Mouse (Mus musculus) limb, embryonic 11.5 days (tissue): ENCODE data around the gene Tbxa2r. TPM values are rescaled to one million over a fixed set of nuclear protein-coding genes. Genes with fewer than 3 reads are reported as not detected.
A peak's percentile ranks its signal among the peaks of the same experiment; 100 is the strongest.

Experiments used
- ATAC-seq: fragments of 200-750 bp; cut with Nextera tagmentation; 2 replicates; pipeline ENCODE4 v1.8.0; 2017; ENCODE audit warnings: low read depth; ENCODE audit not compliant: insufficient number of reproducible peaks, low FRiP score, low TSS enrichment
- DNase-seq: peaks from one replicate; pipeline ENCODE4 v3.0.0-alpha.2; 2015; ENCODE audit warnings: low spot score
- H3K27ac ChIP-seq: fragments of 300-500 bp; sonication (generic); replicated peaks from 2 replicates; pipeline ENCODE4 v1.5.1; 2014; ENCODE audit warnings: low read depth, mild to moderate bottlenecking, low read length
- H3K27me3 ChIP-seq: fragments of 300-500 bp; sonication (generic); 2 replicates; pipeline ENCODE4 v1.6.1; 2014; ENCODE audit warnings: mild to moderate bottlenecking, low read length, mixed read lengths; ENCODE audit not compliant: control insufficient read depth, insufficient read depth
- H3K36me3 ChIP-seq: fragments of 300-500 bp; sonication (generic); 2 replicates; pipeline ENCODE4 v1.6.1; 2014; ENCODE audit warnings: mild to moderate bottlenecking, low read length, moderate library complexity, mixed read lengths; ENCODE audit not compliant: control insufficient read depth, insufficient read depth
- H3K4me1 ChIP-seq: fragments of 300-500 bp; sonication (generic); 2 replicates; pipeline ENCODE4 v1.6.1; 2014; ENCODE audit warnings: low read length, mixed read lengths; ENCODE audit not compliant: control insufficient read depth, insufficient read depth
- H3K4me2 ChIP-seq: fragments of 300-500 bp; sonication (generic); 2 replicates; pipeline ENCODE4 v1.6.1; 2014; ENCODE audit warnings: low read depth, mild to moderate bottlenecking, moderate library complexity; ENCODE audit not compliant: severe bottlenecking
- H3K4me3 ChIP-seq: fragments of 300-500 bp; sonication (generic); 2 replicates; pipeline ENCODE4 v1.5.1; 2014; ENCODE audit warnings: low read depth, low read length
- H3K9ac ChIP-seq: fragments of 300-500 bp; sonication (generic); 2 replicates; pipeline ENCODE4 v1.6.1; 2014; ENCODE audit warnings: mild to moderate bottlenecking, low read length
- H3K9me3 ChIP-seq: fragments of 300-500 bp; sonication (generic); 2 replicates; pipeline ENCODE4 v1.6.1; 2016; ENCODE audit warnings: low read length; ENCODE audit not compliant: control insufficient read depth
- whole genome bisulfite sequencing: fragments of 180-500 bp; shearing (Covaris S2); extraction: QIAGEN DNeasy Blood & Tissue Kit; methylation state at CpG from one replicate; pipeline ENCODE4 v1.1.7; 2014; 5-methylcytosine and 5-hydroxymethylcytosine counted together
- polyA plus RNA-seq: library from polyadenylated mRNA; unstranded; fragments of >200 nt; fragmentation: Nextera tagmentation; extraction: Ambion mirVana; gene quantifications from 2 replicates; pipeline ENCODE4 v1.2.1, GENCODE M21; 2014

Gene Tbxa2r
- polyA plus RNA-seq, 1 experiment from 2014 or later: 1.7 TPM

DNA sequence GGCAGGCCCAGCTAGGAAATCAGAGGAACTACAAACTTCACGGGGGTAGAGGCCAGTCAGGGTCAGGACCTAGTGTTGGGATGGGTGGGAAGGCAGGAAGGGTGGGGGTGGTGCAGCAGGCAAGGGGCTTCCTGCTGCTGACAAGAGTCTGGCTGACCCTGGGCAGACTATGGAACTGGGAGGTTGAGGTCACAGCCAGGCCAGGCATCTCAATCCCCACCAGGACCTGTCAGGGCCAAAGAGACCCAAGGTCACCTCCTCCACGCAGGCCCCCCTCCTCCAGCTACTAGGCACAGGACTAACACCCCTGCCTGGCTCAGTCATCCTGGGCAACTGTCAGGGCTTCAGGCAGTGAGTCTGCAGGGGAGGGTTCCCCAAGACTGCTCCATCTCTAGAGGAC, 572 bp upstream of the Tbxa2r start:
- peaks cover 12% of the 10 kb centered on the region for H3K27me3 ChIP-seq
- no peak overlapping the region for H3K4me2 ChIP-seq
- no peak overlapping the region for H3K27ac ChIP-seq
- H3K4me3 ChIP-seq: no peak overlapping the region
- H3K4me1 ChIP-seq: 0 out of 2 replicates have a peak, but pooled peaks cover 7% of the 10 kb centered on the region
- H3K9me3 ChIP-seq: no peaks in the 10 kb centered on the region
- DNase-seq (no peak), ATAC-seq (no peak)
- WGBS: 9% methylated on average over 2 of the region's 2 CpGs
- peaks cover 38% of the 10 kb centered on the region for H3K36me3 ChIP-seq
- H3K9ac ChIP-seq: no peak overlapping the region

DNA sequence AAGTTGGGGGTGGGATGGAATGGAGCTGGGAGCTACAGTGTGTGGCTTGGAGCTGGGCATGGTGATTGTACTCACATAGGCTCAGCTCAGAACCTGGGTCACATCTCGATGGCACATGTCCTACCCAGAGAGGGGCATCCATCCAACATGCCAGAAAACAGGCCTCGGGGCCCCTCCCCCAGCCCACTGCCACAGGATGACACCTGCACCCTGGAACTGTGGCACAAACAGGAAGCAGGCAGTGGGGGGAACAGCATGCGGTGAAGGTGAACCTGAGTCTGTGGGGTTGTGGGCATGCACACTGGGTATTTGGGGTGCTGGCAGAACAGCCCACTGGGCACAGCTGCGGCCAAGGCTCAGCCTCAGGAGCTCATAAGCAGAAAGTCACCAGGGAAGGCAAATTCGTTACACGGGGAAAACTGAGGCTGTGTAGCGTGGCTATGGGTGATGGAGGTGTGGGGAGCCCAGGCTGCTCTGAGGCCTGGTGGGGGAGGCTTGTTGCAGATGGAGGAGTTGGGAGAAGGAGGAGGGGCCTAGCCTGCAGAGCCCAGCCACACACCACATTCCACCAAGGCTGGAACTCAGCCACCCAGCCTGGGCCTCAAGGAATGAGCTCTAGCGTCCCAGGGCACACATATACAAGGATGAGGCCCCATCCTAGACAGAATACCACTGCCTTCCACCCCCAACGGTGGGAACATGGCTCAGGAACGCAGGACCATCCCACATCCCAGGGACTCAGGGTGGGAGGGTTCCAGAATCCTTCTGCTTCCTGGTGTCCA, 854 bp downstream of the Tbxa2r start:
- 69% methylated on average over 10 of the region's 10 CpGs for WGBS
- Histone ChIP-seq H3K4me2 (no peak overlapping the region), H3K27me3 (peaks cover 14% of the 10 kb centered on the region), H3K9ac (peak overlapping the region; percentile 30; the same call in 1 of the 2 replicates), H3K36me3 (peaks cover 25% of the 10 kb centered on the region), H3K4me1 (0 out of 2 replicates have a peak, but pooled peaks cover 7% of the 10 kb centered on the region), H3K27ac (0 out of 2 replicates have a peak overlapping the region, but pooled peaks have one; percentile 8), H3K9me3 (no peaks in the 10 kb centered on the region), H3K4me3 (no peak overlapping the region)
- ATAC-seq (no peak), DNase-seq (no peak)

DNA sequence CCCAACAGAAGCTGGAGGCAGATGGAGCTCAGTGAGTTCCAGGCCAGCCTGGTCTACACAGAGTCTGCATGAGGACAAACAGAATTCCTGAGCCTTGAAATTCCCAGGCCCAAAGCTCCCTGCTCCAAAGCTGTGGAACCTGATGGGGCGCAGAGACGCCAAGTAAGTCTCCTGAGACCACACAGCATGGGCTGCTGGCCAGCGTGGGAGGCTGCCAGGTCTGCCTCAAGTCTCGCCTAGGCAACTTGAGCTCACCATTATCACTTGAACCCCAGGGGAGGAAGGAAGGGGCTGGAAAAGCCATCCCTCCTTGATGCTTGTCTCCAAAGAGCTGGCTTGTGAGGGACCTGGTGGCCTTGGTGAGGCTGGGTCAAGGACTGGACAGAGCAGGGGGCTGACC, 1.5 kb downstream of the Tbxa2r start:
- H3K4me1 ChIP-seq: peaks cover 10% of the 10 kb centered on the region; the same call in 1 of the 2 replicates
- peaks cover 19% of the 10 kb centered on the region for H3K36me3 ChIP-seq
- no peak overlapping the region for H3K4me2 ChIP-seq
- 0 out of 2 replicates have a peak overlapping the region, but pooled peaks have one; percentile 8 for H3K27ac ChIP-seq
- DNase-seq: no peak
- no peaks in the 10 kb centered on the region for H3K9me3 ChIP-seq
- ATAC-seq: no peak
- H3K4me3 ChIP-seq: no peak overlapping the region
- WGBS: 60% methylated on average over 4 of the region's 4 CpGs
- no peak overlapping the region for H3K9ac ChIP-seq
- H3K27me3 ChIP-seq: peaks cover 14% of the 10 kb centered on the region

DNA sequence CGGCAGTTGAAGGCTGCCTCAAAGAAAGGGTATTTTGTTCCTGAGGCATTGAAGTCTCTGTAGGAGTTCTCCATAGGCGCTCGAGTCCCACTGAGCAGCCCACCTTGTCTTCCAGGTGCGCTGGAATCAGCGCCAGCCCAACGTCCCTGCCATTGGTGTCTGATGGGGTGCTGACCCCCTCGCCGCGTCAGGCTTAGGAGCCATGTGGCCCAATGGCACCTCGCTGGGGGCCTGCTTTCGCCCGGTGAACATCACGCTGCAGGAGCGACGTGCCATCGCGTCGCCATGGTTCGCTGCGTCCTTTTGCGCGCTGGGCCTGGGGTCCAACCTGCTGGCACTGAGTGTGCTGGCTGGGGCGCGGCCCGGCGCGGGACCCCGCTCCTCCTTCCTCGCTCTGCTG, 3.7 kb downstream of the Tbxa2r start:
- peaks cover 16% of the 10 kb centered on the region for H3K4me1 ChIP-seq
- H3K36me3 ChIP-seq: peaks cover under 1% of the 10 kb centered on the region; the same call in 1 of the 2 replicates
- no peak for ATAC-seq
- H3K9me3 ChIP-seq: no peaks in the 10 kb centered on the region
- peaks cover 14% of the 10 kb centered on the region for H3K27me3 ChIP-seq
- no peak overlapping the region for H3K4me3 ChIP-seq
- 13% methylated on average over 27 of the region's 29 CpGs for WGBS
- H3K27ac ChIP-seq: no peak overlapping the region
- DNase-seq: no peak
- H3K9ac ChIP-seq: peak overlapping the region; percentile 40
- peak overlapping the region; percentile 16; the same call in 1 of the 2 replicates for H3K4me2 ChIP-seq

DNA sequence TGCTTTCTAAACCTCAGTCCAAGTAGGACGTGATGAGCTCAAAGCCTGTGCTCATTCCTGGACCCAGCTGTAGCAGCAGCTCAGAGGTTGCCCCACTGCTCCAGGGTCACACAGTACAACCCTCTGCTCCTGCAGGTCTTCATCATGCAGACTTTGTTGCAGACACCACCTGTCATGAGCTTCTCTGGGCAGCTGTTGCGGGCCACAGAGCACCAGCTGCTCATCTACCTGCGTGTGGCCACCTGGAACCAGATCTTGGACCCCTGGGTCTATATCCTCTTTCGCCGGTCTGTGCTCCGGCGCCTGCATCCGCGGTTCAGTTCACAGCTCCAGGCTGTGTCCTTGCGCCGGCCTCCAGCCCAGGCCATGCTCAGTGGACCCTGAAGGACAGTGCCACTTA, 5.8 kb downstream of the Tbxa2r start:
- ATAC-seq (no peak), DNase-seq (no peak)
- no peak overlapping the region for H3K27ac ChIP-seq
- no peaks in the 10 kb centered on the region for H3K36me3 ChIP-seq
- no peak overlapping the region for H3K9ac ChIP-seq
- H3K4me2 ChIP-seq: no peak overlapping the region
- no peaks in the 10 kb centered on the region for H3K9me3 ChIP-seq
- H3K27me3 ChIP-seq: peaks cover 24% of the 10 kb centered on the region
- H3K4me3 ChIP-seq: no peak overlapping the region
- WGBS: 76% methylated on average over 11 of the region's 11 CpGs
- peaks cover 16% of the 10 kb centered on the region for H3K4me1 ChIP-seq

DNA sequence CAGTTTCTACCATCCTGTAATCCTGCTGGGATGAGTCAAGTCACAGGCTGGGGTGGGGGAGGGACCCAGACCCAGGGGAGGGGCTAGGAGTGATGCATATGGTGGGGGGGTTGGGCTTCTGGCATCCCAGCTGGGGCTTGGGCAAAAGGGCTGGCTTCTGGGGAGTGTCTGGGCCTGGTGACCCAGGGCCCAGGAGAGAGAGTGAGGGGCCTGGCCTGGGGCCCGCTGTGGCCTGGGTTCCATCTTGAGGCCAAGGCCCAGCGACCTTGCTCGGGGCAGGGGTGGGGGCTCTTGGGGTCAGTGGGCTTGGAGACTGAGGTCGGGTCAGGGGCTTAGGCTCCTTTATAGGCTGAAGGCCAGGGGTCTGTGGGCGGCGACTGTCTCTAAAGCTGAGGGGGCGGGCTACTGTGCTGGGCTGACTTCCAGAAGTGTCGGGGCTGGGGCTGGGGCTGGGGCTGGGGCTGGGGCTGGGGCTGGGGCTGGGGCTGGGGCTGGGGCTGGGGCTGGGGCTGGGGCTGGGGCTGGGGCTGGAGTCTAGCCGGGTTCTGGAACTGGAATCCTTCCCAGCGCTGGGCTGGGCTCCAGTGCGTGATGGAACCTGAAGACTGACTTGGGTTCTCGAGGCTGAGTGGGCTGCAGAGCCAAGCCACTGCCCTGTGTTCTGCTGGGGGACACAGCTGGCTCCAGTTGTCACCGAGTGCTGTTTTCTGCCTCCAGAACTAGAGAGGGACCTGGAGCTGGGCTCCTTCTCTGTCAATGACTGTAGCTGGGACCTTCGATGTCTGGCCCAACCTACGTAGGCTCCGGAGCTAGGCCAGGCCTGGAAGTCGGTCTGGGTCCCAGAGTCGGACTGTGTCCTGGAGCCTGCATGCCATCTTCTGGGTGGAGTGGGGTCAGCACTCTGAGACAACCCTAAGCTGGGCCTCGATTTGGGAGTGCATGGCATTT, 7.1 kb downstream of the Tbxa2r start:
- peaks cover 10% of the 10 kb centered on the region for H3K4me1 ChIP-seq
- no peaks in the 10 kb centered on the region for H3K36me3 ChIP-seq
- no peaks in the 10 kb centered on the region for H3K9me3 ChIP-seq
- H3K27me3 ChIP-seq: peaks cover 24% of the 10 kb centered on the region
- ATAC-seq (no peak), DNase-seq (no peak)
- no peak overlapping the region for H3K9ac ChIP-seq
- H3K4me2 ChIP-seq: no peak overlapping the region
- H3K4me3 ChIP-seq: no peak overlapping the region
- 29% methylated on average over 19 of the region's 19 CpGs for WGBS
- H3K27ac ChIP-seq: 0 out of 2 replicates have a peak overlapping the region, but pooled peaks have one; percentile 36

DNA sequence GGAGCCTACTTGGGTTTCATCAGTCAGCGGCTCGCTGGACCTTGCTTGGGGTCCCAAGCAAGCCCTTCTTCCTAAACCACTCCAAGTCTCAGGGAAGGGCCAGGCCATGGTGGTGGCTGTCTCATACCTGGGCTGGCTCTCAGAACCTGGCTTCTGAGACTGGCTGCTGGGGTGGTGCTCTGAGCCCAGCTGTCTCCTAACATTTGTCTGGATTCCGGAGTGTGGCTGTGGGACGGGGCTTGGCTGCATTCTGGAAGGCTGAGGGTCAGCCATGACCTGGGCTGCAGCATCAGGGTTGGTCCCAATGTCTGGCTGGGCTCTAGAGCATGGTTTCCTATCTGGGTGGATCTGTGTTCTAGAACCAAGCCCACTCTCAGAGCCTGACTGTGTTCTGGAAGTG, 8.0 kb downstream of the Tbxa2r start:
- Histone ChIP-seq H3K4me2 (no peak overlapping the region), H3K36me3 (no peaks in the 10 kb centered on the region), H3K27me3 (peaks cover 27% of the 10 kb centered on the region), H3K4me3 (no peak overlapping the region), H3K4me1 (peaks cover 10% of the 10 kb centered on the region), H3K27ac (no peak overlapping the region), H3K9me3 (no peaks in the 10 kb centered on the region), H3K9ac (no peak overlapping the region)
- ATAC-seq (no peak), DNase-seq (no peak)
- WGBS: 93% methylated on average over 4 of the region's 4 CpGs

DNA sequence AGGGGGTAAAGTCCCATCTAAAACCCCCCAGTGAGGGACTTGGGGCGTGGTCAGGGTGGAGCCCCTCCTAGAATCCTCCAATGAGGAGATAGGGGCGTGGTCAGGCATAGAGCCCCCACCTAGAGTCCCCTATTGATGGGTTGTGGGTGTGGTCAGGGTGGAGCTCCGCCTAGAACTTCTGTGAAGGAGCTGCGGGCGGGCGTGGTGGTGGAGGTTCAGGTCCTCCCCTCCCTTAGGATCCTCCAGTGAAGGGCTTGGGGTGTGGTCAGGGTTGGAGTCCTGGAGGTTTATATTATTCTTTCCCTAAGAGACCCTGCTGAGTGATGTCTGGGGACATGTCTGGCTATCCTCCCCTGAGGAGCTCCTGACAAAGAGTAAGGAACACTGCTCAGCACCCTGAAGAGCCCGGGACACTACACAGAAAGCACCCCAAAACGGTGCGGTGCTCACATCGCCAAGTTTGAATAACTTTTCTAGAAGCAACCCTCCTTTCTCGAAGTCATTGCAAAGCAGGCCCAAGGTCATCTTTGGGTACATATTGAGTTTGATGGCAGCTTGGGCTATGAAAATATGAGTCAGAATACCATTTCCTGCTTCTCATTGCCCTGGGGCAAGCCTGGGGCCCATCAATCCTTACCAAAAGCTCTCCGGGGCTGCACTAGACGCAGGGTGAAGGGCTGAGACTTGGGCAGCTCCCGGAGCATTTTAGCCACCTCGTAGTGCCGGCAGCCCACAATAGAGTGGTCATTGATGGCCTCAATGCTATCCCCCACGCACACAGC, 12.2 kb downstream of the Tbxa2r start:
- Histone ChIP-seq H3K4me2 (no peak overlapping the region), H3K27me3 (peaks cover 44% of the 10 kb centered on the region), H3K36me3 (no peaks in the 10 kb centered on the region), H3K4me3 (no peak overlapping the region), H3K9ac (no peak overlapping the region), H3K4me1 (peaks cover 9% of the 10 kb centered on the region), H3K9me3 (no peaks in the 10 kb centered on the region), H3K27ac (no peak overlapping the region)
- DNase-seq (no peak), ATAC-seq (no peak)
- WGBS: 43% methylated on average over 17 of the region's 17 CpGs
